Mouse (Mus musculus) CH12F3 (cell line): ENCODE results near the gene Bik.

Source experiments
- in situ Hi-C: fragments of 300-500 bp; cut with MboI; formaldehyde crosslinking; loops from 2 replicates; pipeline ENCODE4 v1.14.3; 2020; ENCODE audit warnings: low sequenced_read_pairs

Bik gene

DNA sequence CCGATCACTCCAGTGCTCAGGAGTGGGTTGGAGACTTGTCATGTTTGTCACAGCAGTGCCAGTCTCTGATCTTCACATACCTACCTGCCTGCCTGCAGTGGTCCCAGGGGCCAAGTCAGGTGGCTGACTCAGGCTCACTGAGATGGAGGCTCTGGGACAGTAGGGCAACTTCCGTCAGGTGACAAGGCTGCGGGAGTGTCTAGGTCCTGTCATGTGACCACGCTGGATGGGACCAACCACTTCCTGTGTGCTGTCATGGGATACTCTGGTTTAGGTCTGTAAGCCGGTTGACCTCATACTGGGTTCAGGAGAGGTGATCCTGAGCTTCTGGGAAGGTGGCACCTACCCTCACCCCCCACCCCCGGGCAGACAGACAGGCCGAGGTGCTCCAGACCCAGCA is 19.4 kb downstream of the Bik start:
- in situ Hi-C loops = no loop called here

- in situ Hi-C loops = no loop called here
Measured at GRCm38 (mm10) chr15:83547144-83547543, 20.5 kb downstream of the Bik start.

DNA sequence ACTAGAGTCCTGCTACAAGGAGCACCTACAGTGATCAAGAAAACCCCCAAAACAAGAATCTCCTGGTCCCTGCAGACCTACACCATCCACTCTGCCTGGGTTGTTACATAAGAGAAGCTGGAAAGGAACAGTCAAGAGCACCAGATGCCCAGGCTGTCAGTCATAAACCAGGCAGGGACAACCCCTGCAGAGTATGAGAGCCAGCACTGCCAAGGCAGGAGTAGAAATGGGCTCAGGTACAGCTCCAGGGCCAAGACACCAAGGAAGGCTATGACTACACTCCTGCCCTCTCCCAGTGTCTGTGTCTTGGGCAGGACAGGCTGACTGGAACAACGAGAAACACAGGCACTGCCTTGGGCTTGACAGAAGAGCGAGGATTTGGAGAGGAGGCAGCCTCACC is 23.5 kb downstream of the Bik start:
- in situ Hi-C loops = no loop called here

- in situ Hi-C loops = no loop called here
Measured at GRCm38 (mm10) chr15:83553831-83554230, 27.2 kb downstream of the Bik start.

GRCm38 (mm10) chr15:83555161-83555974 is 28.7 kb downstream of the Bik start:
- in situ Hi-C loops = no loop called here

GRCm38 (mm10) chr15:83560941-83561477 is 34.3 kb downstream of the Bik start:
- in situ Hi-C loops = no loop called here

GRCm38 (mm10) chr15:83562626-83563270 is 36.1 kb downstream of the Bik start:
- in situ Hi-C loops = no loop called here

DNA sequence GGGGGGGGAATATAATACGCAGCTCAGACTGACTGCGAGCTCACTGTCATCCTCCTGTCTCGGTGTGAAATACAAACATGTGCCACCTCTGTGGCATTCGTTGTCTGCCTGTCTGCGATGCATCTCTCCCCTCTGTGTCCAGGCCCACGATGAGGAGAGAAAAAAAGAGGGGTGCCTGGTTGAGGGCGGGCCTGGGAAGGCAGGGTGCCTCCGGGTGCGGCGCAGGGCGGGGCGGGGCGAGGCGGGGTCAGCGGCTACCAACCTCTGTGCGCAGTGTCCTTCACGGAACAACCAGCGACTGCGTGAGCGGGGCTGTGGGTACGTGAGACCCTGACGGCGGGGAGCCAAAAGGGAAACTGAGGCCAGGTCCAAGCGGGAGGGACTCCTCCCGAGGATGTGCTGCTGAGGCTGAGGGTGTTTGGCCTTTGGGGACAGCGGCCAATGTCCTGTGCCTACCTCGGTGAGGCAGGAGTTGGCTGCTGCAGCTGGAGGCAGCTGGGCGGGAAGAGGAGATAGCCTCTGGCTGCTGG is 36.7 kb downstream of the Bik start, which contains the start of the genes Tspo and Mcat:
Gene Tspo (plus strand): TSS at position 266 of the 530 bp plus-strand sequence.
Gene Mcat (minus strand): TSS at position 461 of the 530 bp plus-strand sequence.
- in situ Hi-C loops = no loop called here

DNA sequence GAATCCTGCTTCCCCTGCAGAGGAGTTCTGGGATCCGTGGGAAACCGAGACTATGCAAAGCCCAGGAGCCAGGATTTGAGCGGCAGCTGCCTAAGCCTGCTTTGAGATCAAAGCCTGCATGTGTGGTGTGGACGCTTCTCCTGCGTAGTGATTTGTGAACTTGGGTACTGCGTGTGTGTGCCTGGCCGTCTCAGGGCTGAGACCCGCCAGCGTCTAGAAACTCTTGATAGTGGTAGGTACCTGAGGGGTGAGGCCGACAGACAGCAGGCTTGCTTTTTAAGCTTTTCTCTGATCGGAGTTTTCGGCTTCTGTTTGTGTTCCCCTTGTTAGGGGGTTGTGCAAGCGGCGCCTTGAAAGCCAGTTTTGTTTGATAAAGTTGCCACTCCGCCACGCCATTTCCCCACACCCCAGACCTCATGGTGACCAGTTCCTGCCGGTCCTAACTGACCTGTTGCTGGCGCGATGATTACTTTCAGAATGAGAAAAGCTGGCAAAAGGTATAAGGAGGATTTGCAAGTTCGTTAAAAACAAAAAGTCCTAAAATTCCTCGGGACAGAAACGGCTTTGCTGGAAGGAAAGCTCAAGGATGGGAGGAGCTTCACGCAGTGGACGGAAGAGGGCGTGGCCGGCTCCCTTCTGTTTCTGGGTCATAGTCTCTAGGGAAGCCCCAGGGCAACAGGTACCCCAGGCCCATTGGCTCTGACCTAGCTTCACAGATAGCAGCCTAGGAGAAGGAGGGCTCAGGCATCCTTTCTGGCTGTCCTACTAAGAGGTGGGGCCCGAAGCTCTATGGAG is 37.4 kb downstream of the Bik start:
- in situ Hi-C loops = no loop called here

- in situ Hi-C loops = no loop called here
Measured at GRCm38 (mm10) chr15:83565434-83565833, 38.8 kb downstream of the Bik start.

- in situ Hi-C loops = no loop called here
Measured at GRCm38 (mm10) chr15:83566006-83566405, 39.3 kb downstream of the Bik start.

DNA sequence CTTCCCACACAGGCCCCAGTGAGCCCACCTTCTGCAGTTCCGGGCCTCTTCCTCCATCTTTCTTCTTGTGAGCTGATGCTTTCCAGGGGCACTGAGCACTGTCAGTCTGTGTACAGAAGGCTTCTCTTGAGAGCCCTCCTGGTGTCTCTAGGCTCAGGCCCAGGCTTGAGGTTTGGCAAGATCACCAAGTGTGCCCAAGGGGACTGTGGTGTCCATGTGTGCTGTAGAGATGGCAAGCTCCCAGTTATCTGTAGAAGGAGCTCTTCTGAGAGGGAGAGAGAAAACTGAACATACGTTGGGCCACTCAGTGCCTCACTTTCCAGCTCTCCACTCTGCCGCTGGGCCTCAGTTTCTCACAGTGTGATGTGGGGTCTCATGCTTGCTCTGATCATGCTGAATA is 41.1 kb downstream of the Bik start:
- in situ Hi-C loops = no loop called here

DNA sequence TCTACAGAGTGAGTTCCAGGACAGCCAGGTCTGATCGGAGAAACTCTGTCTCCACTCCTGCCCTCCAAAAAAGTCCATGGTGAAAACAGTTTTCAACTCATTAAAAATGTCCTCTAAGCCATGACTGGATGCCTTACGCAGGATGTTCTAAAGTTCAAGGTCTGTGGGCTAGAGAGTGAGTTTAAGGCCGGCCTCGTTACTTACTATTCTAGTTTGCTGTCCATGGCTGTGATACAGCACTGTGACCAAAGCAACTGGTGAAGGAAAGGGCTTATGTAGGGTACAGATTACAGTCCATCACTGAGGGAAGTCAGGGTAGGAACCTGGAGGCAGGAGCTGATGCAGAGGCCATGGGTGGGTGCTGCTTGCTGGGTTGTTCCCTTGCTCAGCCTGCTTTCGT is 41.9 kb downstream of the Bik start:
- in situ Hi-C loops = no loop called here

DNA sequence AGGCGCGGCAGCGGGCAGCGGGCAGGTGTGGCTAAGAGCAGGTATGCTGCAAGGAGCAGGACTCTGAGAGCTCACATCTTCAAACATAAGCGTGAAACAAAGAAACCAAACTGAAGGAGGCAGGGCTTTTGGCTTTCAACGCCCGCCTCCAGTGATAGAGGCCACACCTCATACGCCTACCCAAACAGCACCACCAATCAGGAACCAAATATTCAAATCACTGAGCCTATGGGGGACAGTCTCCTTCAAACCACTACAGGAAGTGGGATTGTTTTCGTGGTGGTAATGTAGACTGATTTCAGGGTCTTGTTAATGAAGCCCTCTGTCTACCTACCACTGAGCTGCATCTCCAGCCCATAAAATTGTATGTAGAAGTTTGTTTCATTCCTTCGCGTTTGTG is 43.0 kb downstream of the Bik start:
- in situ Hi-C loops = no loop called here

DNA sequence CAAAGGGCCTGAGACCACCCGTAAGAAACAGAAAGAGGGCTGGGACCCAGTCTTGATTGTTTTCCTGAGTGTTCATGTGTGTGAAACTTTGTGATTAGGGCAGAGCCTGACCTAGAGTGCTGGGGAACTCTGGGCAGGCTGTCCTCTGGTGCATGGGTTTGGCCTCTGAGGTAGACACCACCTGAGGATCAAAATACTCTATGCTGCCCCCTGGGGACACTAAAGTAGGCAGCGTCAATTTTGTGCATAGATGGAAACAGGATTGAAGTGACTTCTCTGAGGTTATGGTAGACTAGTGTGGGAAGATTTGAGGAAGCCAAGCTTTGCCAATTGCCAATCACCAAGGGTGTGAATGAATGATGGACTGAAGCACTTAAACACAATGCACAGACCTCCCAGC is 44.0 kb downstream of the Bik start:
- in situ Hi-C loops = no loop called here

GRCm38 (mm10) chr15:83571636-83572035 is 45.0 kb downstream of the Bik start:
- in situ Hi-C loops = no loop called here

DNA sequence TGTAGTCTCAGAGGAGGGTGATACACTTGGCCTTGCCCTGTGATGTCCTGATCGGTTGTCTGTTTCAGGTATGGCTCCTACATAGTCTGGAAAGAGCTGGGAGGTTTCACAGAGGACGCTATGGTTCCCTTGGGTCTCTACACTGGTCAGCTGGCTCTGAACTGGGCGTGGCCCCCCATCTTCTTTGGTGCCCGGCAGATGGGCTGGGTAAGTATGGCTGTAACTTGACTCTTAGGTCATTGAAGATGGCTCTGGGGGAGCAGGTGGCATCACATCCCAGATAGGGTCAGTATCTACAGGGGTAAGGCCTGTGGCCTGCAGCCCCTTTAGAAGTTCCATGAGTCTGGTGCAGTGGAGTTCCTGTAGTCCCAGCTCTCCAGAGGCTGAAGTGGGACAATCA is 45.5 kb downstream of the Bik start:
- in situ Hi-C loops = no loop called here

- in situ Hi-C loops = no loop called here
Measured at GRCm38 (mm10) chr15:83573606-83574005, 46.9 kb downstream of the Bik start.

GRCm38 (mm10) chr15:83574731-83575351 is 48.2 kb downstream of the Bik start:
- in situ Hi-C loops = no loop called here

GRCm38 (mm10) chr15:83575543-83575942 is 48.9 kb downstream of the Bik start:
- in situ Hi-C loops = no loop called here

GRCm38 (mm10) chr15:83576651-83577050 is 50.0 kb downstream of the Bik start:
- in situ Hi-C loops = no loop called here
